Mouse (Mus musculus): ENCODE data around the gene Kank1.

Gene Kank1

DNA sequence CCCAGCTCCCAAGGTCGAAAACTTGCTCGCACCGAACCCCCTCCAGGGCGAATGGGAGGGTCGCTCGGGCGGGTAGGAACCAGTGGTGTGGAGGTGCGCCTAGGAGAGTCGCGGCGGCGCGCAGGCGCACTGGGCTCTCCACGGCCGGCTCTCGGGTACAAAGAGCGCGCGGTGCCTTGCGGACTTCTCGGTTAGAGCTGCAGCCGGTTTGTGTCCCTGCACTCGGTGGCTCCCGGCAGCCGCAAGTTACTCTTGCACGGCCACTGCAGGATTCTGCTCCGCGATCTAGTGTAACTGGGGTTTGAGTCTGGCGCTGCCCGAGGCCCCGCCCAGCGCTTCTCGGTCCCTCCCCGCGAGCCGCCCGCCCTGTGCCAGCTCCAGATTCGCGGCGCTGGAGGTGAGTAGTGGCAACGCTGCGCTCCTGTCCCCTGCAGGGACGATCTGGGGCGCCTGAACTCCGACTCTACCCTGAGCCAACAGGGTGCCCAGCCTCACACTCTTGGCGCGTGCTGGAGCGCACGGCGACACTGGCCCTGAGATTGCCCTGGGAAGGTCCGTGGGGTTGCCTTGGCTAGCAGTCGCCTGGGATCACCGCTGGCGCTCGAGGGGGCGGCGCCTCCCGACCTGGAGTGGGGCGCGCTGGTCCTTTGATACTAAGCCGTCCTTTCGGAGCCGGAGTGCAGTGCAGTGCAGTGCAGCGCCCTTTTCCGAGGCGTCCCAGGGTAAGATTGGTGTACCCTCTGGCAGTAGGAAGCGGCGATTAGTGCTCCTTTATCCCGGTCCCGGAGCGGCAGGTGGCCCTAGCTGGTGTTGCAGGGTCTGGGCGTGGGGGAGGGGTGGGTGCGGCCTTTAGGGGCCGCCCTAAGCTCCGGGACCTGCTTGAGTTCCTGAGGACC is at the start of gene Kank1:
TSS of gene Kank1 (plus strand) at position 380 of the 896 bp plus-strand sequence.
- DNase-seq (ENCODE audit: low spot score), result peak; percentile 40

- DNase-seq (ENCODE audit: low spot score), result no peak
These were observed 49.1 kb upstream of the Kank1 start for GRCm38 (mm10) chr19:25187681-25188080.

DNA sequence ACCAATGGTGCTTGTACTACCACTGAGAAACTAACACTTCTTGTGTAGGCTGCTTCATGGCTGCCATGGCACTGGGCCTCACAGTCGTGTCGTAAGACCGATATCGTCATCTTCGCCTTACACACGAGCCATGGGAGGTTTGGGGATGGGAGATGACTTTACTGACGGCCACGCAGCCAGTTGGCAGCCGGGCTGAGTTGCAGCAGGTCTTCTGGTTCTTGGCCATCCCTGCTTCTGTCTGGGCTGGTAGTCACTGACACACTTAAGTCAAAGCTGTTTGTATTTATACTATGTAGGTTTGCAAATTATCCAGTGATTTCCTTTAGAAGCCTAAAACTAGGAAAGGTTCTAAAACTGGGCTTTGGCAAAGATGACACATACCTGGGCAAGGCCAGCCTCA is 43.0 kb upstream of the Kank1 start:
- DNase-seq (ENCODE audit: low spot score), result no peak

GRCm38 (mm10) chr19:25200081-25200860 is 36.5 kb upstream of the Kank1 start:
- no peak for DNase-seq (ENCODE audit: low spot score)

- no peak for DNase-seq (ENCODE audit: low spot score)
These were observed 33.7 kb upstream of the Kank1 start for GRCm38 (mm10) chr19:25203077-25203476.

- no peak for DNase-seq (ENCODE audit: low spot score)
These were observed 29.8 kb upstream of the Kank1 start for GRCm38 (mm10) chr19:25206969-25207368.

- no peak for DNase-seq (ENCODE audit: low spot score)
These were observed 28.9 kb upstream of the Kank1 start for GRCm38 (mm10) chr19:25207731-25208361.

DNA sequence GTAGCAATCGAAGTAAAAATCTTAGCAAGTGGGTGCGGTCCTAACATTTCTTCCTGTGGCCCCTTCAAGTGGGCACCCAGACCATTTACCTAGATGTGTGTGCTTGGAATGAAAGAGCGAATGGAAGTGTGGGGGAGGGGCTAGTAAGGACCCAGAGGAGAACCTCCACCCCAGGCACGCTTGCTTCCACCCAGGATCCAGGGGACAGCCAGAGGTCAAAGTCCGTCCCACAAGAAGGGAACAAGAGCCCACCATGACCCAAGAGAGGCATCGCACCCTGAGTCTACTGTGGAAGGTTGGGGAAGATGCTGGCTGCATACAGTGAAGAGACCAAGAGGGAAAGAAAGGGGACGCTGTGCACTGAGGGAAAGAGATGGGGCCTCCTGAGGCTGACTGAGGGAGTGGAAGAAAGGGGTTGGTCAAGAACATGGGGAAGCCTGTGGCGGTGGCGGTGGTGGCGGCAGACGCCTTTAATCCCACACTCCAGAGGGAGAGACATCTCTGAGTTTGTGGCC is 28.1 kb upstream of the Kank1 start:
- no peak for DNase-seq (ENCODE audit: low spot score)

- DNase-seq (ENCODE audit: low spot score), result no peak
These were observed 16.2 kb upstream of the Kank1 start for GRCm38 (mm10) chr19:25220611-25221010.

- DNase-seq (ENCODE audit: low spot score), result no peak
These were observed 14.7 kb upstream of the Kank1 start for GRCm38 (mm10) chr19:25221964-25222640.

GRCm38 (mm10) chr19:25230058-25230974 is 6.5 kb upstream of the Kank1 start:
- DNase-seq (ENCODE audit: low spot score), result no peak

GRCm38 (mm10) chr19:25230975-25231334 is 5.8 kb upstream of the Kank1 start:
- DNase-seq (ENCODE audit: low spot score), result no peak

- DNase-seq (ENCODE audit: low spot score), result no peak
These were observed 4.7 kb upstream of the Kank1 start for GRCm38 (mm10) chr19:25232032-25232431.

DNA sequence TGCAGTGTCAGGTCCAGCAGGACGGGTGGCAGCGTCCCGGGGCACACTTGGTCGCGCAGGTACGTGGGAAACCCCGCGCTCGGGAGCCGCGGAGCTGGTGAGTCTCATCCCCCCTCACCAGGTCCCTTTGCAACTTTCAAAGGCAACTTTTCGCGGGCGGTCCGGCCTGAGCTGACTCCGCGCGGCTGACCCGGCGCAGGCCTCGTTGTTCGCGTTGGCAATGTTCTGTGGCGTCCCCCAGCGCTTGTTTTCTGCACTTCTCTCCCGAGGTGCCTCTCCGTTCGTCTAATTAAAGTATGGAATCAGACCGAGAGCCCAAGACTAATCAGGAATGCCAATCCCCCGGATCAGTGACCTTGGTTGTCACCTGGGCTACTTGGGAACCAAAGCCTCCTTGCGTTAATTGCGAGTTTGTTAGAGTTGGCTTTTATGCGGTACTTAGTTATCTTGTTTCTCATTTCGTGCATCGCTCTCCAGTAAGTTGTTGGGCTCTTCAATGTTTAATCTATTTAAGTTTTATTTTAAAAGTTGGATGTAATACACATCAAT is 791 bp downstream of the Kank1 start:
- peak; percentile 14 for DNase-seq (ENCODE audit: low spot score)

- DNase-seq (ENCODE audit: low spot score), result no peak
These were observed 1.3 kb downstream of the Kank1 start for GRCm38 (mm10) chr19:25238121-25238520.

GRCm38 (mm10) chr19:25243566-25243965 is 6.8 kb downstream of the Kank1 start:
- DNase-seq (ENCODE audit: low spot score), result no peak

GRCm38 (mm10) chr19:25246062-25246461 is 9.3 kb downstream of the Kank1 start:
- DNase-seq (ENCODE audit: low spot score), result no peak

DNA sequence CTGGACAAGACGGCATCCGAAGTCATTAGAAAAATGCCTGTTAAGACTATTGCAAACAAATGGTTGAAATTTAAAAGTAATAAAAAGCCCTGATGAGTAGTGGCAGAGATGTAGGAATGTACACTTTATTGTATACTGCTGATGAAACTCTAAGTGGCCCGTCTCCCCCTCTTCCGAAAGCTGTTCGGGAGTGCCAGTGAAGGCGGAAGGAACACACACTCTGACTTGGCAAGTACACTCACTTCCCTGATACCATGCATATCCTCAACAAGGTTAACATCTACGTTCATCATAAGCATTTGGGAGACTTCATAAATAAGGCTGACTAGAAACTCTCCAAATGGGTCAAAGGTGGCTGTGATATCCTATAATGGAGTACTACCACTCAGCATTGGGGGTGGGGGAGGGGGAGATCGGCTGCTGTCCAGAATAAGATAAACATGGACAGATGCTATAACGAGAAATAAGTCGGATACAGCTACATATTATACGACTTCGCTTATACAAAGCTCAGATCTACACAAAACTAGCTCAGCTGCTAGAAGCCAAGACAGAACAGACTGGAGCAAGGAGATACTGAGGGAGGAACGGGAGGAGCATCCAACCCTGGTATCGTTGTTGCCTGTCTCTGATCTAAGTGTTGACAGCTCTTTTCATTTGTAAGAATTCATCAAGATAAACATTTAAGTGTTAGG is 11.2 kb downstream of the Kank1 start:
- DNase-seq (ENCODE audit: low spot score), result no peak

DNA sequence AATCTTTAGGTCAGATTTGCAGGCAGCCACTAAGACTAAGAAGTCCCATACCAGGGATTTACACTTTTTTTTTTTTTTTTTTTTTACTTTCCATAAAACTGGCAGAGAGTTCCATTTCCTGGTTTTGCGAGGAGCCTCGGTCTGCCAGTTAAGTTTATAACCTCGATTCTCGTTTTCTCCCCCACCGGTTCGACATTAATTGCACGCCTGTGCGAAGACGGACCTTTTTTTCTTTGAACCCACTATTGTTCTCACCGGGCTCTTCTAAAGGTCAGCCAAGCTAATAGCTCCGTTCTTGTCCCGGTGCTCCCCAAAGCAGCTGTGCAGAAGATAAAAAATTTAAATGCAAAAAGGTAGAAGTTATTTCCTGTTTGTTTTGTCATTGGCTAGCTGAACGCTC is 12.5 kb downstream of the Kank1 start:
- no peak for DNase-seq (ENCODE audit: low spot score)

DNA sequence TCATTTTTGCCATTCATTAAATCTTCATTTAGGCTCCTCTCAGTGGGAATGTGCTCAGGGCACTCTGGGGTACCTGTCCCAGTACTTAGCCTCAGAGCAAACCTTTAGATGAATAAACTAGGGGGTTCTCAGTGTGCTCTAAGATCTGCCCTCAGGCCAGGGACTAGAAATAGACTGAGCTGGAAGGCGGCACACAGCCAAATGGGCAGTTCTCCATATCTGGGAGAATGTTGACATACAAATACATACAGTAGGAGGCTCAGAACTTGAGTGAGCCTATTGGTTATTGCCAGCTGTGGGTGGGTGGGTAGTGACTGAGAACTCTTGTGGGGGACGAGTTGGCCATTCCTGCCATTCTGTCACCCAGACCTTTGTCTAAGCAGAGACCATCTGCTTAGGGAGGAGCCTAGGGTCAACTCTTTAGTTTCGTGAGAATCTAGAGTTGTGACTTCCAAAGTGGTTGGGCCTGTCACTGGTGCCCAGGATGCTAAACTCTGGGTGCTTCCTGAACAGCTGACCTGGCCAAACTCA is 14.9 kb downstream of the Kank1 start:
- DNase-seq (ENCODE audit: low spot score), result no peak
